In genomic region chr11:43569595-43569994, GRCm38 (mm10) we compare ENCODE assay signal across 9 mouse cellular contexts. TPM values are rescaled to one million over a fixed set of nuclear protein-coding genes. Genes with fewer than 3 reads are reported as not detected.
DNase-seq lines count a peak whose midpoint lies in the region; ATAC-seq and TF ChIP-seq lines count a peak whose summit lies in the region.
"Had no signal": no experiment of that assay in that cellular context is flagged by ENCODE, and none has a peak within 500 bp of the region (broad histone marks: within the 10 kb centered on the region; RNA-seq: fewer than 3 reads in every experiment).

No protein-coding gene starts in this region.

- TF ChIP-seq POLR2A in thymus, adult 2 months (IDR thresholded peaks at IDR 0.05; ENCODE audit: control insufficient read depth, extremely low read depth, insufficient read depth, low read length, poor library complexity): no peak

- no peak overlapping the region for H3K9ac ChIP-seq in forebrain, embryonic 11.5 days (ENCODE audit: low read length)
- H3K9ac ChIP-seq in intestine, embryonic 16.5 days (ENCODE audit: low read depth, low read length): no peak overlapping the region
- H3K9ac ChIP-seq in limb, embryonic 15.5 days: no peak overlapping the region
- no peak overlapping the region for H3K9ac ChIP-seq in midbrain, embryonic 15.5 days

- peak overlapping the region; percentile 58 for H3K27ac ChIP-seq in forebrain, embryonic 10.5 days
- H3K27ac ChIP-seq in forebrain, embryonic 11.5 days (ENCODE audit: low read depth, low read length): no peak overlapping the region; the same call in 1 of the 2 replicates
- H3K27ac ChIP-seq in intestine, embryonic 16.5 days (ENCODE audit: low read length): peak overlapping the region; percentile 74
- peak overlapping the region; percentile 22 for H3K27ac ChIP-seq in limb, embryonic 15.5 days
- 0 out of 2 replicates have a peak overlapping the region, but pooled peaks have one; percentile 32 for H3K27ac ChIP-seq in midbrain, embryonic 15.5 days
- H3K27ac ChIP-seq in thymus, adult 2 months (ENCODE audit: control insufficient read depth, insufficient read depth, low read length): no peak overlapping the region

- no peaks in the 10 kb centered on the region for H3K9me3 ChIP-seq in forebrain, embryonic 10.5 days
- H3K9me3 ChIP-seq in forebrain, embryonic 11.5 days (ENCODE audit: control insufficient read depth, low read length): no peaks in the 10 kb centered on the region
- H3K9me3 ChIP-seq in intestine, embryonic 16.5 days (ENCODE audit: control insufficient read depth, low read length): no peaks in the 10 kb centered on the region
- H3K9me3 ChIP-seq in limb, embryonic 15.5 days: no peaks in the 10 kb centered on the region
- no peaks in the 10 kb centered on the region for H3K9me3 ChIP-seq in midbrain, embryonic 15.5 days

- no peak for TF ChIP-seq CTCF in thymus, adult 2 months (IDR thresholded peaks at IDR 0.05; ENCODE audit: borderline replicate concordance, control insufficient read depth, extremely low read depth, insufficient read depth, low read length, poor library complexity)

- 81% methylated on average over 11 of the region's 11 CpGs for WGBS in forebrain, embryonic 10.5 days
- WGBS in forebrain, embryonic 11.5 days: 85% methylated on average over 11 of the region's 11 CpGs
- 66% methylated on average over 11 of the region's 11 CpGs for WGBS in intestine, embryonic 16.5 days
- 67% methylated on average over 11 of the region's 11 CpGs for WGBS in limb, embryonic 15.5 days
- WGBS in midbrain, embryonic 15.5 days: 57% methylated on average over 11 of the region's 11 CpGs
- 78% methylated on average over 11 of the region's 11 CpGs for WGBS in thymus, adult 2 months

- peaks cover 73% of the 10 kb centered on the region for H3K4me1 ChIP-seq in forebrain, embryonic 10.5 days
- H3K4me1 ChIP-seq in forebrain, embryonic 11.5 days (replicated peaks; ENCODE audit: control insufficient read depth, insufficient read depth, low read length): peaks cover 11% of the 10 kb centered on the region; the same call in 1 of the 2 replicates
- peaks cover 13% of the 10 kb centered on the region for H3K4me1 ChIP-seq in intestine, embryonic 16.5 days (ENCODE audit: control insufficient read depth, insufficient read depth, low read length)
- H3K4me1 ChIP-seq in limb, embryonic 15.5 days: peaks cover 31% of the 10 kb centered on the region
- H3K4me1 ChIP-seq in midbrain, embryonic 15.5 days: peaks cover 23% of the 10 kb centered on the region
- H3K4me1 ChIP-seq in thymus, adult 2 months (replicated peaks; ENCODE audit: control insufficient read depth, insufficient read depth, low read length): no peaks in the 10 kb centered on the region

- no peak overlapping the region for H3K4me3 ChIP-seq in forebrain, embryonic 10.5 days
- H3K4me3 ChIP-seq in forebrain, embryonic 11.5 days (ENCODE audit: low read depth, low read length): no peak overlapping the region
- no peak overlapping the region for H3K4me3 ChIP-seq in intestine, embryonic 16.5 days (ENCODE audit: low read length)
- H3K4me3 ChIP-seq in limb, embryonic 15.5 days: no peak overlapping the region
- H3K4me3 ChIP-seq in midbrain, embryonic 15.5 days: no peak overlapping the region
- H3K4me3 ChIP-seq in thymus, adult 2 months (ENCODE audit: control insufficient read depth, insufficient read depth, low read length): no peak overlapping the region

- no peak for ATAC-seq in forebrain, embryonic 11.5 days (replicated peaks; ENCODE audit: low FRiP score)
- peak; percentile 32; the same call in 1 of the 2 replicates for ATAC-seq in intestine, embryonic 16.5 days
- ATAC-seq in limb, embryonic 15.5 days (ENCODE audit: insufficient number of reproducible peaks, low FRiP score, low TSS enrichment, low read depth): no peak
- ATAC-seq in midbrain, embryonic 15.5 days (replicated peaks): no peak

- H3K36me3 ChIP-seq in forebrain, embryonic 10.5 days (replicated peaks): peaks cover 47% of the 10 kb centered on the region
- H3K36me3 ChIP-seq in forebrain, embryonic 11.5 days (ENCODE audit: control insufficient read depth, insufficient read depth, low read length): no peaks in the 10 kb centered on the region; the same call in 1 of the 2 replicates
- no peaks in the 10 kb centered on the region for H3K36me3 ChIP-seq in intestine, embryonic 16.5 days (ENCODE audit: control insufficient read depth, insufficient read depth, low read length)
- H3K36me3 ChIP-seq in limb, embryonic 15.5 days: no peaks in the 10 kb centered on the region
- no peaks in the 10 kb centered on the region for H3K36me3 ChIP-seq in midbrain, embryonic 15.5 days (replicated peaks)
- no peaks in the 10 kb centered on the region for H3K36me3 ChIP-seq in thymus, adult 2 months (ENCODE audit: control insufficient read depth, insufficient read depth, low read length)

- DNase-seq in forebrain, embryonic 10.5 days (ENCODE audit: extremely low spot score, low spot score): no peak
- DNase-seq in forebrain, embryonic 11.5 days (ENCODE audit: low spot score): no peak
- peak; percentile 86 to 88 for DNase-seq in cerebellum, postnatal 10 days
- peak; percentile 88 to 94 for DNase-seq in heart, adult 18-20 months
- no peak for DNase-seq in thymus, adult 2 months

- 0 out of 2 replicates have a peak, but pooled peaks cover 5% of the 10 kb centered on the region for H3K27me3 ChIP-seq in forebrain, embryonic 10.5 days (ENCODE audit: poor library complexity, severe bottlenecking)
- no peaks in the 10 kb centered on the region for H3K27me3 ChIP-seq in forebrain, embryonic 11.5 days (ENCODE audit: control insufficient read depth, insufficient read depth, low read length)
- H3K27me3 ChIP-seq in intestine, embryonic 16.5 days (replicated peaks; ENCODE audit: control insufficient read depth, insufficient read depth, low read length): no peaks in the 10 kb centered on the region
- no peaks in the 10 kb centered on the region for H3K27me3 ChIP-seq in limb, embryonic 15.5 days
- no peaks in the 10 kb centered on the region for H3K27me3 ChIP-seq in midbrain, embryonic 15.5 days (replicated peaks)
- H3K27me3 ChIP-seq in thymus, adult 2 months (ENCODE audit: control insufficient read depth, insufficient read depth, low read length): no peaks in the 10 kb centered on the region

- H3K4me2 ChIP-seq in forebrain, embryonic 11.5 days (ENCODE audit: low read depth, low read length, severe bottlenecking): no peak overlapping the region
- H3K4me2 ChIP-seq in intestine, embryonic 16.5 days (ENCODE audit: low read depth, low read length): no peak overlapping the region
- no peak overlapping the region for H3K4me2 ChIP-seq in limb, embryonic 15.5 days
- no peak overlapping the region for H3K4me2 ChIP-seq in midbrain, embryonic 15.5 days

RNA-seq across cellular contexts. Expression of gene 4933415A04Rik, which starts 17.2 kb away (rescaled TPM):
- polyA plus RNA-seq in forebrain, embryonic 10.5 days (2016; fragmentation: Nextera tagmentation; extraction: Ambion mirVana): 10.7 and 11.2 TPM in 2 replicates
- polyA plus RNA-seq in forebrain, embryonic 11.5 days (2014; fragmentation: Nextera tagmentation; extraction: Ambion mirVana): 7.4 and 8.5 TPM in 2 replicates
- total RNA-seq in heart, adult 18-20 months (2021): under 1 TPM; 0.20 to 0.36 TPM
- polyA plus RNA-seq in intestine, embryonic 16.5 days (2015; fragmentation: Nextera tagmentation; extraction: Ambion mirVana): 4.1 and 5.0 TPM in 2 replicates
- polyA plus RNA-seq in limb, embryonic 15.5 days (2015; fragmentation: Nextera tagmentation; extraction: Ambion mirVana): 2.2 and 2.8 TPM in 2 replicates
- polyA plus RNA-seq in midbrain, embryonic 15.5 days (2015; fragmentation: Nextera tagmentation; extraction: Ambion mirVana): 4.1 and 4.2 TPM in 2 replicates
- polyA plus RNA-seq in thymus, adult 2 months (2012; rRNA removed): 0.59 and 0.81 TPM in 2 replicates

RNA-seq across cellular contexts. Expression of gene Fabp6, which starts 31.7 kb away (rescaled TPM):
- not detected in 2 replicates for polyA plus RNA-seq in forebrain, embryonic 10.5 days (2016; fragmentation: Nextera tagmentation; extraction: Ambion mirVana)
- polyA plus RNA-seq in forebrain, embryonic 11.5 days (2014; fragmentation: Nextera tagmentation; extraction: Ambion mirVana): not detected in 2 replicates
- total RNA-seq in heart, adult 18-20 months (2021): not detected
- 2.4 and 5.2 TPM in 2 replicates for polyA plus RNA-seq in intestine, embryonic 16.5 days (2015; fragmentation: Nextera tagmentation; extraction: Ambion mirVana)
- polyA plus RNA-seq in limb, embryonic 15.5 days (2015; fragmentation: Nextera tagmentation; extraction: Ambion mirVana): 0.59 and 2.1 TPM in 2 replicates
- polyA plus RNA-seq in midbrain, embryonic 15.5 days (2015; fragmentation: Nextera tagmentation; extraction: Ambion mirVana): not detected in 2 replicates
- 1.4 and 1.6 TPM in 2 replicates for polyA plus RNA-seq in thymus, adult 2 months (2012; rRNA removed)
- total RNA-seq: adrenal gland, postnatal 4 days had no signal

RNA-seq across cellular contexts. Expression of gene Ccnjl, which starts 41.0 kb away (rescaled TPM):
- 34.8 and 36.9 TPM in 2 replicates for polyA plus RNA-seq in forebrain, embryonic 10.5 days (2016; fragmentation: Nextera tagmentation; extraction: Ambion mirVana)
- polyA plus RNA-seq in forebrain, embryonic 11.5 days (2014; fragmentation: Nextera tagmentation; extraction: Ambion mirVana): 30.7 and 32.3 TPM in 2 replicates
- total RNA-seq in heart, adult 18-20 months (2021): 1 to 10 TPM; 1.3 to 1.6 TPM
- 14.6 and 15.0 TPM in 2 replicates for polyA plus RNA-seq in intestine, embryonic 16.5 days (2015; fragmentation: Nextera tagmentation; extraction: Ambion mirVana)
- 9.5 and 11.3 TPM in 2 replicates for polyA plus RNA-seq in limb, embryonic 15.5 days (2015; fragmentation: Nextera tagmentation; extraction: Ambion mirVana)
- polyA plus RNA-seq in midbrain, embryonic 15.5 days (2015; fragmentation: Nextera tagmentation; extraction: Ambion mirVana): 13.7 and 15.3 TPM in 2 replicates
- polyA plus RNA-seq in thymus, adult 2 months (2012; rRNA removed): 9.4 and 10.3 TPM in 2 replicates

Comparison
In these comparisons a context has a peak if more than half of its experiments do, and no peak if none do; other contexts are left out.
1. H3K27ac ChIP-seq: peak in forebrain, embryonic 10.5 days (single experiment), intestine, embryonic 16.5 days (single experiment), limb, embryonic 15.5 days (single experiment) and midbrain, embryonic 15.5 days (single experiment); none in forebrain, embryonic 11.5 days (single experiment) and thymus, adult 2 months (single experiment).
2. DNase-seq: peak in cerebellum, postnatal 10 days (2 of 2) and heart, adult 18-20 months (2 of 2); none in forebrain, embryonic 10.5 days (single experiment), forebrain, embryonic 11.5 days (single experiment) and thymus, adult 2 months (single experiment).